Mouse (Mus musculus) stomach, postnatal 0 days (tissue): Measurements from ENCODE around the gene Nup43. TPM values are rescaled to one million over a fixed set of nuclear protein-coding genes. Genes with fewer than 3 reads are reported as not detected.
"Not testable (repeated sequence)": the region's sequence is repeated elsewhere in the genome, so short reads cannot be mapped to it uniquely, and the experiment has no call there.

Source experiments
- ATAC-seq: fragments of 200-750 bp; cut with Nextera tagmentation; 2 replicates; pipeline ENCODE4 v1.8.0; 2017; ENCODE audit not compliant: low FRiP score, low TSS enrichment
- DNase-seq: peaks from one replicate; pipeline ENCODE4 v3.0.0-alpha.2; 2016; ENCODE audit warnings: low spot score
- H3K27ac ChIP-seq: fragments of 300-500 bp; sonication (generic); replicated peaks from 2 replicates; pipeline ENCODE4 v1.5.1; 2014; ENCODE audit warnings: mild to moderate bottlenecking, control low read depth
- H3K27me3 ChIP-seq: fragments of 300-500 bp; sonication (generic); 2 replicates; pipeline ENCODE4 v1.6.1; 2014; ENCODE audit warnings: low read length; ENCODE audit not compliant: control insufficient read depth, insufficient read depth
- H3K36me3 ChIP-seq: fragments of 300-500 bp; sonication (generic); 2 replicates; pipeline ENCODE4 v1.6.1; 2014; ENCODE audit warnings: low read length, mixed read lengths; ENCODE audit not compliant: control insufficient read depth, insufficient read depth
- H3K4me1 ChIP-seq: fragments of 300-500 bp; sonication (generic); replicated peaks from 2 replicates; pipeline ENCODE4 v1.6.1; 2014; ENCODE audit warnings: antibody characterized with exemption; ENCODE audit not compliant: control insufficient read depth, insufficient read depth
- H3K4me2 ChIP-seq: fragments of 300-500 bp; sonication (generic); replicated peaks from 2 replicates; pipeline ENCODE4 v1.6.1; 2014; ENCODE audit warnings: low read depth, mild to moderate bottlenecking, control low read depth, moderate library complexity
- H3K4me3 ChIP-seq: fragments of 300-500 bp; sonication (generic); 2 replicates; pipeline ENCODE4 v1.5.1; 2014; ENCODE audit warnings: low read depth, low read length, control low read depth
- H3K9ac ChIP-seq: fragments of 300-500 bp; sonication (generic); 2 replicates; pipeline ENCODE4 v1.6.1; 2014; ENCODE audit warnings: mild to moderate bottlenecking, low read length, control low read depth, mixed read lengths
- H3K9me3 ChIP-seq: fragments of 300-500 bp; sonication (generic); 2 replicates; pipeline ENCODE4 v1.6.1; 2016; ENCODE audit warnings: low read length; ENCODE audit not compliant: control insufficient read depth
- CTCF ChIP-seq: IDR thresholded peaks from 2 replicates; pipeline ENCODE4 v1.5.1; 2016; ENCODE audit warnings: antibody characterized with exemption, low read depth, mild to moderate bottlenecking, moderate library complexity
- EP300 ChIP-seq: optimal IDR thresholded peaks from 2 replicates; pipeline ENCODE3; 2016; ENCODE audit warnings: antibody characterized with exemption
- WGBS: fragments of 180-500 bp; shearing (Covaris S2); extraction: QIAGEN DNeasy Blood & Tissue Kit; methylation state at CpG from one replicate; pipeline ENCODE4 v1.1.7; 2014; 5-methylcytosine and 5-hydroxymethylcytosine counted together
- polyA plus RNA-seq: library from polyadenylated mRNA; unstranded; fragments of >200 nt; fragmentation: Nextera tagmentation; extraction: Ambion mirVana; gene quantifications from 2 replicates; pipeline ENCODE4 v1.2.1, GENCODE M21; 2015

The Nup43 gene
- polyA plus RNA-seq = 16.7 and 17.5 TPM in 2 replicates

DNA sequence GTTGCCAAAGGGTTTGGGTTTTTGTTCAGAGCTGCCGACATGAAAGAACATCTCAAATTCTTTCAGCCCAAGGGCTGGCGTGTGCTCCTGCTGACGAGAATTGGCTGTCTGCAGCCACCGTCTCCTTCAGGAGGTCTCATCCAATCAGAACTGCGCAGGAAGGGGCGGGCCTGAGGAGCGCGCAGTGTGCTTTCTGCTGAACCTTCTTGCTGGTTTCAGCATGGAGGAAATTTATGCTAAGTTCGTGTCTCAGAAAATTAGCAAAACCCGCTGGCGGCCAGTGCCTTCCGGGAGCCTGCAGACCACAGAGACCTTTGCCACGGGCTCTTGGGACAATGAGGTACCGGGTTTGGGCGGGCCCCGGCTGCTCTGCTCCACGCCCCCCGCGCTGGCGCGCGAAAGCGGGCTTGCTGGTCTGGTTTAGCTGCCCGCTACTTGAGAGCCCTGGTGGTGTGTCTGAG, at the start of gene Nup43:
Gene Nup43, plus strand, starts transcription at position 162 of the 461 bp plus-strand sequence.
- no peaks in the 10 kb centered on the region for H3K36me3 ChIP-seq
- 0% methylated on average over 24 of the region's 24 CpGs for WGBS
- ATAC-seq (peak; percentile 88), DNase-seq (peak; percentile 91)
- peak within 1 kb of the TSS; percentile 70 for H3K4me3 ChIP-seq
- no peaks in the 10 kb centered on the region for H3K9me3 ChIP-seq
- H3K4me2 ChIP-seq = peak within 1 kb of the TSS; percentile 76
- TF ChIP-seq EP300 = no peak
- no peak for TF ChIP-seq CTCF
- H3K27me3 ChIP-seq = no peaks in the 10 kb centered on the region
- H3K27ac ChIP-seq = 0 out of 2 replicates have a peak within 1 kb of the TSS, but pooled peaks have one; percentile 30
- H3K4me1 ChIP-seq = 0 out of 2 replicates have a peak, but pooled peaks cover 2% of the 10 kb centered on the region
- peak within 1 kb of the TSS; percentile 69 for H3K9ac ChIP-seq

DNA sequence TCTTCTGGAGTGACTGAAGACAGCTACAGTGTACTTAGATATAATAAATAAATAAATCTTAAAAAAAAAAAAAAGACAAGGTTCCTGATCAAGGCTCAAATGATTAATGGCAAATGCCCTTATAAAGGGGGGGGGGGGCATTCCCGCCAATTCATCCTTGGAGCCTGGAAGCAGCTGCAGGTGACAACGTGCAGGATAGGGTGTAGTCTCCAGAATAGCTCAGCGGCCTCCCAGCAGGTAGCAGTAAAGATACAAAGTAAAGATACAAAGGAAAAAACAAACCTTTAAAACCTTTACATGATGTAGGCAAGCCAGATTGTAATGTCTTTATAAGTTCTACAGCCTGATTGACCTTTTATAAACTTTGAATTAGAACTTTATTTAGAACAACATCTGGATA, 49.7 kb upstream of the Nup43 start:
- WGBS = 53% methylated on average over 3 of the region's 3 CpGs
- not testable (repeated sequence) for DNase-seq, ATAC-seq

DNA sequence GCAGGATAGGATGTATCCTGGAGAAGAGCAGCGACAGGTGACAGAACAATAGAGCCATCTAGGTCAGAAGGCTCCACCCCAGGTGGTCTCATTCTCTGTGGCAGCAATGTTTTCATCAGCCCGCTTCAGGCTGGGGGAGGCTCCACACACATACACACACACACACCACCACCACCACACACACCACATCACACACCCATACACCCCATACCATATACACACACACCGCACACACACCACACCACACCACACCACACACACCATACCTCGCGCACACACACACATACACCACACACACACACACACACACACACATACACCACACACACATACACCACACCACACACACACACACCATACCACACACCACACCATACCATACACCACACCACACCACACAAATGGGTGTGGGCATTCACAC, 47.5 kb upstream of the Nup43 start:
- Histone ChIP-seq H3K4me3 (no peak overlapping the region), H3K27me3 (no peaks in the 10 kb centered on the region), H3K4me2 (no peak overlapping the region), H3K9ac (no peak overlapping the region), H3K4me1 (no peaks in the 10 kb centered on the region), H3K36me3 (no peaks in the 10 kb centered on the region), H3K27ac (no peak overlapping the region), H3K9me3 (no peaks in the 10 kb centered on the region)
- 89% methylated on average over 5 of the region's 5 CpGs for WGBS
- ATAC-seq (no peak), DNase-seq (no peak)
- TF ChIP-seq EP300 = no peak
- no peak for TF ChIP-seq CTCF

More for the DNA sequence above, 49.7 kb upstream of the Nup43 start:
- H3K36me3 ChIP-seq, H3K27me3 ChIP-seq, H3K4me2 ChIP-seq, H3K9ac ChIP-seq, H3K4me1 ChIP-seq, H3K9me3 ChIP-seq, H3K4me3 ChIP-seq, H3K27ac ChIP-seq: not testable (repeated sequence)

DNA sequence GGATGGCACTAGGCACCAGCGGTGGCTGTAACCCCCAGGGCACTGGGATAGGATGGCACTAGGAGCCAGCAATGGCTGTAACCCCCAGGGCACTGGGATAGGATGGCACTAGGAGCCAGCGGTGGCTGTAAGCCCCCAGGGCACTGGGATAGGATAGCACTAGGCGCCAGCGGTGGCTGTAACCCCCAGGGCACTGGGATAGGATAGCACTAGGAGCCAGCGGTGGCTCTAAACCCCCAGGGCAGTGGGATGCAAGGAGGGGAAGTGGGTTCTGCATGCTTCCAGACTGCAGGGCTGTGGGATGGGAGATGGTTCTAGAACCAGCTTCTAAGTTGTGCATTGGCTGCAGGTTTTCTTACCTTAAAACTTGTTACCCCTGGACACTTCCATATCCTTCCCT, 46.6 kb upstream of the Nup43 start:
- DNase-seq (no peak), ATAC-seq (no peak)
- no peak overlapping the region for H3K27ac ChIP-seq
- no peaks in the 10 kb centered on the region for H3K9me3 ChIP-seq
- no peaks in the 10 kb centered on the region for H3K27me3 ChIP-seq
- H3K4me2 ChIP-seq = no peak overlapping the region
- H3K36me3 ChIP-seq = no peaks in the 10 kb centered on the region
- no peaks in the 10 kb centered on the region for H3K4me1 ChIP-seq
- TF ChIP-seq CTCF = no peak
- no peak for TF ChIP-seq EP300
- H3K4me3 ChIP-seq = no peak overlapping the region
- no peak overlapping the region for H3K9ac ChIP-seq
- 76% methylated on average over 5 of the region's 5 CpGs for WGBS

DNA sequence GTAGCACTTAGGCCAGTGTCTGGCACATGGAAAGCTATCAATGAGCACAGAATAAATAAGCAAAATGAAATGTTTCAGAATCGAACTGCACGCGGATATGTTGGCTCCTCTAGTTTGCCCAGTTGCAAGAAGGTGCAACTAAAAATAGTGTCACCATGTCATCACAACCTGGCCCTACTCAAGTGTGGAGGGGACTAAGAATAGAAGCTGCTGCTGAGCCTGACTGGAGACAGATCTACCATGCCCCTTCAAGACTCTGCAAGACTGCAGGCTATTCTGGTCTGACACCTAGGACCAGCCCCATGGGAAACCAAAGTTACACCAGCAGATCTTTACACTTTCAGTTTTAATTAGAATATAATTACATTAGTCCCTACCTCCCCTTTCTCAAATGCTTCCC, 44.9 kb upstream of the Nup43 start:
- no peak overlapping the region for H3K4me2 ChIP-seq
- no peaks in the 10 kb centered on the region for H3K36me3 ChIP-seq
- H3K9ac ChIP-seq = no peak overlapping the region
- H3K27me3 ChIP-seq = no peaks in the 10 kb centered on the region
- DNase-seq (no peak), ATAC-seq (no peak)
- TF ChIP-seq EP300 (no peak), CTCF (no peak)
- H3K4me3 ChIP-seq = no peak overlapping the region
- H3K27ac ChIP-seq = no peak overlapping the region
- no peaks in the 10 kb centered on the region for H3K4me1 ChIP-seq
- WGBS = 80% methylated on average over 3 of the region's 3 CpGs
- no peaks in the 10 kb centered on the region for H3K9me3 ChIP-seq

DNA sequence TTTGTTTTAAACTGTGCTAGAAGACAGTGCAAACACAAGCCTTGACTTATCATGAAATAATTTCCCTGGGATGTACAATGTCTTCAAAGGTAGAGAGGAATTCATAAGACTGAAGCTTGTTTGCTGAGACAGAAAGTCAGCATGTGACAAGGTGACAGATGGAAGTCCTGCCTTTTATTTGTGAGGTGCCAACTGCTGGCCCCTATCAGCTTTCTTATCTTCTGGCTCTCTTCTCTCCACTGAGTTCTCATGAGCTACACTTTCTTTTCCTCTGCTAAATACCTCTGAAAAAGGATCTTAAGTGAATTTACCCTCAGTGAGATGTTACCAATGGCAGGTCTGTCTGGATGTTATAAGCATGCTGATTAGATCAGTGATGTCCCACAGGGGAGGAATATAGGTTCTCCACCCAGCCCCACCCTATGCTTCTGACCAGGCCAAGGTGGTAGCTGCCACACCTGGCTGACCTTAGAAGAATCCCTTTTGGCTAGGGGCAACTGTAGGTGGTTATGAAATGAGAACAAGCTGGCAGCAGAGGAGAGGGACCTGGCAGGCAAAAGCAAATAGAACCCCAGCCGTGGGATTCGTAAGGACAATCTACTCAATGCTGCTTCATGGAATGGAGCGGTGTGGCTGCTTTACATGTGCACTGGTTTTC, 43.3 kb upstream of the Nup43 start:
- no peaks in the 10 kb centered on the region for H3K9me3 ChIP-seq
- ATAC-seq = no peak
- 90% methylated on average over 3 of the region's 3 CpGs for WGBS

More for the DNA sequence above, 43.3 kb upstream of the Nup43 start:
- peaks cover under 1% of the 10 kb centered on the region; the same call in 1 of the 2 replicates for H3K36me3 ChIP-seq
- TF ChIP-seq CTCF = no peak
- no peak for TF ChIP-seq EP300
- H3K4me2 ChIP-seq = no peak overlapping the region
- no peak for DNase-seq
- no peak overlapping the region for H3K9ac ChIP-seq
- H3K27ac ChIP-seq = no peak overlapping the region
- H3K27me3 ChIP-seq = no peaks in the 10 kb centered on the region
- H3K4me1 ChIP-seq = no peaks in the 10 kb centered on the region
- H3K4me3 ChIP-seq = no peak overlapping the region
